Mouse (Mus musculus): Measurements from ENCODE around the gene Aebp2. TPM values are rescaled to one million over a fixed set of nuclear protein-coding genes. Genes with fewer than 3 reads are reported as not detected.

Gene Aebp2
- total and polyA plus RNA-seq, 2 experiments from 2014 or later, result 5.1 to 29.3 TPM

GRCm38 (mm10) chr6:140611893-140612473 lies 10.5 kb upstream of the Aebp2 start:
- H3K36me3 ChIP-seq (ENCODE audit: insufficient read depth, low read length), result no peaks in the 10 kb centered on the region
- ATAC-seq (no peak), DNase-seq (ENCODE audit: low spot score) (no peak)
- no peak overlapping the region for H3K27ac ChIP-seq
- H3K4me2 ChIP-seq (ENCODE audit: low read depth, low read length), result no peak overlapping the region
- H3K4me1 ChIP-seq (ENCODE audit: insufficient read depth, low read length), result no peaks in the 10 kb centered on the region
- no peaks in the 10 kb centered on the region for H3K27me3 ChIP-seq (ENCODE audit: insufficient read depth, low read length)
- no peak overlapping the region for H3K4me3 ChIP-seq (ENCODE audit: low read length)
- TF ChIP-seq CTCF (IDR thresholded peaks at IDR 0.05; ENCODE audit: low read depth), result no peak
- H3K9me3 ChIP-seq (ENCODE audit: low read length), result no peaks in the 10 kb centered on the region
- H3K9ac ChIP-seq (replicated peaks; ENCODE audit: low read length), result no peak overlapping the region
- WGBS, result 58% methylated on average over 13 of the region's 13 CpGs

- H3K4me2 ChIP-seq (ENCODE audit: low read depth, low read length), result no peak overlapping the region
- H3K9ac ChIP-seq (replicated peaks; ENCODE audit: low read length), result no peak overlapping the region
- DNase-seq (ENCODE audit: low spot score) (no peak), ATAC-seq (no peak)
- no peak overlapping the region for H3K4me3 ChIP-seq (ENCODE audit: low read length)
- H3K36me3 ChIP-seq (ENCODE audit: insufficient read depth, low read length), result no peaks in the 10 kb centered on the region
- no peaks in the 10 kb centered on the region for H3K27me3 ChIP-seq (ENCODE audit: insufficient read depth, low read length)
- 88% methylated on average over 3 of the region's 3 CpGs for WGBS
- H3K9me3 ChIP-seq (ENCODE audit: low read length), result no peaks in the 10 kb centered on the region
- TF ChIP-seq CTCF (IDR thresholded peaks at IDR 0.05; ENCODE audit: low read depth), result no peak
- no peaks in the 10 kb centered on the region for H3K4me1 ChIP-seq (ENCODE audit: insufficient read depth, low read length)
- H3K27ac ChIP-seq, result no peak overlapping the region
These were observed 8.6 kb upstream of the Aebp2 start for GRCm38 (mm10) chr6:140613822-140614221.

DNA sequence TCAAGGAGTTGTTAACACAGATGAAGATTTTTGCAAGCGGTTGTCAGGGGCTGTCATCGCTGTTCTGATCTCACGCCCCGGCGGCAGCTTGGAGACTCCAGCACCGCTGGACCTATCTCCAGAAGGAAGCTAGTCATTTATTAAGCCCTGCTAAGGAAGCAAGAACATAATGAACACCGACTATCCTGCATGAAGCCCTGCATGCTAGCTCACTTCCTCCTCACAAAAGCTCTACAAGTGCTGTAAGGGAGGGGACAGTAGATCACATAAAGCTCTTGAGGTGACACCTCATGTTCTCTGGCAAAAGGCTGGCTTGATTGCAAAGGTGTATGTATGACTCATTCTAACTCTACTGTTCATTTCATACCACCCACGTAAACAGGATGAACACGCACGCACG lies 7.8 kb upstream of the Aebp2 start:
- Histone ChIP-seq H3K4me2 (ENCODE audit: low read depth, low read length) (no peak overlapping the region), H3K27me3 (ENCODE audit: insufficient read depth, low read length) (no peaks in the 10 kb centered on the region), H3K27ac (no peak overlapping the region), H3K9me3 (ENCODE audit: low read length) (no peaks in the 10 kb centered on the region), H3K36me3 (ENCODE audit: insufficient read depth, low read length) (no peaks in the 10 kb centered on the region), H3K4me3 (ENCODE audit: low read length) (no peak overlapping the region), H3K9ac (replicated peaks; ENCODE audit: low read length) (no peak overlapping the region), H3K4me1 (ENCODE audit: insufficient read depth, low read length) (no peaks in the 10 kb centered on the region)
- TF ChIP-seq CTCF (IDR thresholded peaks at IDR 0.05; ENCODE audit: low read depth), result no peak
- ATAC-seq (no peak), DNase-seq (ENCODE audit: low spot score) (no peak)
- 93% methylated on average over 11 of the region's 11 CpGs for WGBS

DNA sequence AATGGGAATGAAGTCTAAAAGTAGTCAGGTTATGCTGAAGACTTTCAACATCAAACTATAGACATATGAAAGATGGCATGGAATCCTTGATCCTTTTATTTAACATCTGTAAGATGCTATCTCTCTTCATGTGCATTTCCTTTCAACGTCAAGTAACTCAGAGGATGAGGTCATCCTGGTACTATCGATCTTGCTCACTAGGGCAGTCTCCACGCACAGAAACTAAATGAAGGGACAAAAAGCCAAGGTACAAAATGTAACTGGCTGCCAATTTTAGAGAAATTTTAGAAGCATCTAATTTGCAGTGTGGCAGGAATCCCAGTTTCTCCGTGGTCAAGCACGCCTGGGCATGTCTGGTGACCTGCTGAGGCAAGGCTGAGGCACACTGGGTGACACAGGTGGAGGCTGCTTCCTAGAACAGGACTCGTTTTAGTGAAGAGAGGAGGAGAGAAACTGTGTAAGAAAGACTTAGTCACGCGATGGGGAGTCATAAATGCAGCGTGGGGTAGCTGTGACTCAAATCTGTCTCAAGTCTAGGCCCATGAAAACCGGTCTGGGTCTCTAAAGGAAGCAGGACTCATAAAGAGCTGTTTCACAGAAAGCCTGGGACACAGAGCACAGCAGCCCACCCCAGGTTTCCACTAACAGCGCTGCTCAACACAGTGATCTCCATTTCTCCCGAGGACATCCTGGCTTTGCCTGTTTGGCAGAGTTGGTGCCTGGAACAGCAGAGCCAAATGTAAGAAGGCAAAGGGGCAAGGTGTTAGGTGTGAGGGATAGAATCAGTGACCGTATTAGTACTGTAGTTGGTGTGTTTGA lies 1.7 kb upstream of the Aebp2 start:
- ATAC-seq (no peak), DNase-seq (ENCODE audit: low spot score) (no peak)
- Histone ChIP-seq H3K4me2 (ENCODE audit: low read depth, low read length) (no peak overlapping the region), H3K4me3 (ENCODE audit: low read length) (no peak overlapping the region), H3K36me3 (ENCODE audit: insufficient read depth, low read length) (no peaks in the 10 kb centered on the region), H3K27ac (no peak overlapping the region), H3K9ac (replicated peaks; ENCODE audit: low read length) (no peak overlapping the region), H3K9me3 (ENCODE audit: low read length) (no peaks in the 10 kb centered on the region), H3K27me3 (ENCODE audit: insufficient read depth, low read length) (no peaks in the 10 kb centered on the region), H3K4me1 (ENCODE audit: insufficient read depth, low read length) (peaks cover 5% of the 10 kb centered on the region; the same call in 1 of the 2 replicates)
- no peak for TF ChIP-seq CTCF (IDR thresholded peaks at IDR 0.05; ENCODE audit: low read depth)
- WGBS, result 63% methylated on average over 13 of the region's 13 CpGs

DNA sequence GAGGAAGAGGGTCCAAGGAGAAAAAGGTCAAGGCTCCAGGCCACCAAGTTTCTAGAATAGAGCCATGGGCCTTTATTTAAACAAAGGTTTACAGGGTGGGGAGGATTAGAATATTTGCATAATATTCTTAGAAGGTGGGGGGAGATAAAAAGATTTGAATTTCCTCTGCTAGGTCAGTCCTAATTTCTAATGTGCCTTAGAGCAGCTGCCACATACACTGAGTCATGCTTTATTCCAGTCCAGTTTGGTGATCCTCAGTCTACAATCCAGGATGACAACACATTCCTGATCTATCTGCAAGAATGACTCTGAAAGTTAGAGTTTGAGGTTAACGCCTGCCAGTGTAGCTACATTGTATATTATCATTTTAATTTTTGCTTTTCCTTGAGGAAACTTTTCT lies 841 bp upstream of the Aebp2 start:
- no peaks in the 10 kb centered on the region for H3K9me3 ChIP-seq (ENCODE audit: low read length)
- H3K27me3 ChIP-seq (ENCODE audit: insufficient read depth, low read length), result no peaks in the 10 kb centered on the region
- H3K9ac ChIP-seq (replicated peaks; ENCODE audit: low read length), result no peak overlapping the region
- no peaks in the 10 kb centered on the region for H3K36me3 ChIP-seq (ENCODE audit: insufficient read depth, low read length)
- H3K4me1 ChIP-seq (ENCODE audit: insufficient read depth, low read length), result peaks cover 13% of the 10 kb centered on the region
- WGBS, result 91% methylated on average over 1 of the region's 1 CpGs
- no peak overlapping the region for H3K4me2 ChIP-seq (ENCODE audit: low read depth, low read length)
- TF ChIP-seq CTCF (IDR thresholded peaks at IDR 0.05; ENCODE audit: low read depth), result no peak
- no peak overlapping the region for H3K4me3 ChIP-seq (ENCODE audit: low read length)
- DNase-seq (ENCODE audit: low spot score) (no peak), ATAC-seq (no peak)
- H3K27ac ChIP-seq, result no peak overlapping the region

DNA sequence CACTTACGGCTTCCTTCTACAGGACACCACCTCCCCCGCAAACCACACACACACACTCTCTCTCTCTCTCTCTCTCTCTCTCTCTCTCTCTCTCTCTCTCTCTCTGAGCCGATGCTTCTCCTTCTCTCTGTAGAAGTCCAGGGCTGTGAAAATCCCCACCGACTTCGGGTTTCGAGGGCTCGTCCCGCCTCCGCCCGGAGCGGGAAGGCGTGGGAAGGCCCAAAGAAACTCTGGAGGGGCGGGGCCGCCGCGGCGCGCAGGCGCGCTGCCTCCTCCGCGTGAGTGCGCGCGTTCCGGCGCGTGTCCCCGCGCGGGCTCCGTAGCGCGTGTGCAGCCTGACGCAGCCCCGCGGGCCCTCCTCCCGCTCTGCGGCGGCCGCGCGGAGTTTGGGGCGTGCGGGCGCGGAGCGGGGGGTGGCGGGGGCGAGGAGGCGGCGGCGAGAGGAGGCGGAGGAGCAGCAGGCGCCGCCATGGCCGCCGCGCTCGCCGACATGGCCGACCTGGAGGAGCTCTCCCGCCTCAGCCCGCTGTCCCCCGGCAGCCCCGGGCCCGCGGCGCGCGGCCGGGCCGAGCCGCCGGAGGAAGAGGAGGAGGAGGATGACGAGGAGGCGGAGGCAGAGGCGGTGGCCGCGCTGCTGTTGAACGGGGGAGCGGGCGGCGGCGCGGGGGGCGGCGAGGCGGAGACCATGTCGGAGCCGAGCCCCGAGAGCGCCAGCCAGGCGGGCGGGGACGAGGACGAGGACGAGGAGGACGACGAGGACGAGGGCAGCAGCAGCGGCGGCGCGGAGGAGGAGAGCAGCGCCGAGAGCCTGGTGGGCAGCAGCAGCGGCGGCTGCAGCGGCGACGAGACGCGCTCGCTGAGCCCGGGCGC lies 998 bp downstream of the Aebp2 start:
- peak; percentile 93 for ATAC-seq
- H3K4me3 ChIP-seq (ENCODE audit: low read length), result peak overlapping the region; percentile 91
- WGBS, result 2% methylated on average over 86 of the region's 117 CpGs
- H3K36me3 ChIP-seq (ENCODE audit: insufficient read depth, low read length), result no peaks in the 10 kb centered on the region
- H3K9ac ChIP-seq (replicated peaks; ENCODE audit: low read length), result peak overlapping the region; percentile 95
- H3K4me1 ChIP-seq (ENCODE audit: insufficient read depth, low read length), result peaks cover 13% of the 10 kb centered on the region
- no peaks in the 10 kb centered on the region for H3K9me3 ChIP-seq (ENCODE audit: low read length)
- peak overlapping the region; percentile 95 for H3K27ac ChIP-seq
- peak overlapping the region; percentile 73 for H3K4me2 ChIP-seq (ENCODE audit: low read depth, low read length)
- H3K27me3 ChIP-seq (ENCODE audit: insufficient read depth, low read length), result no peaks in the 10 kb centered on the region
- no peak for TF ChIP-seq CTCF (IDR thresholded peaks at IDR 0.05; ENCODE audit: low read depth)
- DNase-seq (ENCODE audit: low spot score), result peak; percentile 97
